Mouse (Mus musculus) cerebellum, adult 9-11 months (tissue): ENCODE results near the gene B3glct.

Source experiments
- DNase-seq: peaks from one replicate; pipeline ENCODE4 v3.0.0; 2022

B3glct gene

DNA sequence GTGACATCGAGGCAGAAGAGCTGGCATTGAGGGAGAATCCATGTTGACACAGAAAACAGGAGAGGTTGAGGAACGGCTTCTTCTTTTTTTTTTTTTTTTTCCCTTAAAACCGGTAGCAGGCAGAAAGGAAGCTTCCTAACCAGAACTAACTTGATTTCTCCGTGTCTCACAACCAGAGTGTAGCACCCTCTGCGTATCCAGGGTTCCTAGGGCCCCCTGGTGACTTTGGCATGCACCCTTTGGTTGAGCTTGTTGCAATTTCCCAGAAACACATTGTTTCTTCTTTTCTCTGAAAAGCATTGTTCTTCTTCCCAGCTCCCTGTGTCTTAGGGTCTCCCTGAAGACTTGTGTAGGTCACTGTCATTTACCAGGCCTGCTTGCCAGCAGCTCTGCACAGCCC, 73.8 kb downstream of the B3glct start:
- DNase-seq = no peak

DNA sequence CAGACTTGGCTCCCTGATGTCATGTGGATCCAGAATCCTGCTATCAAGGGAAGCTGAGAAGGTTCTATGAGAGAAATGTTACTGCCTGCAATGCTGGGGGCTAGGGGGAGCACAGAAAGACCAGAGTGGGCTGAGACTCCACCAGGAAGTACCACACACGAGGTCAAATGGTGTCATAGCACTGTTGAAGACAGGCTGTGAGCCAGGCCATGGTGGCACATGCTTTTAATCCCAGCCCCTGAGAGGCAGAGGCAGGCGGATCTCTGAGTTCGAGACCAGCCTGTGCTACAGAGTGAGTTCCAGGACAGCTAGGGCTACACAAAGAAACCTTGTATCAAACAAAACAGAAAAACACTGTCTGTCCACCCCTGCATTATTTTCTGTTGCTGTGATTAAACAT, 75.0 kb downstream of the B3glct start:
- no peak for DNase-seq

DNA sequence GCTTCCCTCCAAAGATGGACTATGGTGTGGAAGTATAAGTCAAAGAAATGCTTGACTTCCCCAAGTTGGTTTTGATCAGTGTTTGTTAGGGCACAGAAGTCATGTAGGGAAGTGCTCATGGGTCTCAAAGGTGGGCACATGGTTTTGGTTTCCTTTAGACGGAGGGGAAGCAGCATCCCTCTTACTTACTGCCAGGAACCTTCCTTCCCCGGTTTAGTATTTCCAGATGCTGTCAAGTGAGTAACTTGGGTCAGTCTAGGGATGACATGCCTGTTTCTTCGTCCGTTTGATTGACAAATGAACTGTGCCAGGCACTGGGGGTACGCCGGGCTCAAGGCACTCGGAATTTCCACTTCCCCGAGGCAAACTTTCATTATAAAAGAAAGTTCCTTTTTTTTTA, 89.1 kb downstream of the B3glct start:
- DNase-seq = no peak

DNA sequence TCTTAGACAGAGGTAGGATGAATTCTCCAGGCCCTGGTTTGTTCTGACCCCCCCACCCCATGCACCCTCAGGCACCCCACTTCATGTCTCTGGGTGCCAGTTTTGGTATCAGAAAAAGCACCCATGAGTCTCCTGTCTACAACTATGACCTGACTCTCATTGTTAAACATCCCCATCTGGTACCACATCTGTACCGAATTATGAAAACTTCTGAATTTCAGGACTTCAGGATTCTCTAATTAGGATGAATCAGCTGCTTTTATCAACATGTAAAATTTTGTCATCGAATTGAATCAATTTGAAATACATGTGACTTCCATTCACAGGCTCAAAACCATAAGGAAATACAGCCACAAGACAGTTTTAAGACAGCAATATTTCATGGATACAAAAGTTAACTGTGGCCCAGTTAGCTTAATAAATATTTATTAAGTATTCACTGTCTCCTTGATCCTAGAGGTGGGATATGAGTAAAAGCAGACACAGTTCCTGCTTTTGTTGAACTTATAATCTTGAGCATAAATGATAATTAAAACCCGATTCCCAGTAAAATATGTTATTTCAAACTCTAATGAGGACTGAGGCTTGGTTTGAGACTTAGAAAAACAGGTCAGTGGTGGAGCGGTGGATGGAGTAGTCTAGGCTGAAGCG, 89.7 kb downstream of the B3glct start:
- no peak for DNase-seq

DNA sequence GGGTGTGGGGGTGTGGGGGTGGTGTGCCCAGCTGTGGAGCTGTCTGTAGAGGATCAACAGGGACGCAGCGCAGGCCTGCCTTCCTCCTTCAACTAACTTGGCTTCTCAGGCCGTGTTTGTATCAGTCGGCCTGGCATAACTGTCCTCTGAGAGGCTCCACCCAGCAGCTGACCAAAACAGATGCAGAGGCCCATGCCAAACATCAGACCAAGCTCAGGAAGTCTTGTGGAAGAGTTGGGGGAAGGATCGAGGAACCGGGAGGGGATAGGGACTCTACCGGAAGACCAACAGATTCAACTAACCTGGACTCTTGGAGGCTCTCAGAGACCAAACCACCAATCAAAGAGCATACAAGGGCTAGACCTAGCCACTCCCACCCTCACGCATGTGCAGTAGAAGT, 91.6 kb downstream of the B3glct start:
- no peak for DNase-seq

DNA sequence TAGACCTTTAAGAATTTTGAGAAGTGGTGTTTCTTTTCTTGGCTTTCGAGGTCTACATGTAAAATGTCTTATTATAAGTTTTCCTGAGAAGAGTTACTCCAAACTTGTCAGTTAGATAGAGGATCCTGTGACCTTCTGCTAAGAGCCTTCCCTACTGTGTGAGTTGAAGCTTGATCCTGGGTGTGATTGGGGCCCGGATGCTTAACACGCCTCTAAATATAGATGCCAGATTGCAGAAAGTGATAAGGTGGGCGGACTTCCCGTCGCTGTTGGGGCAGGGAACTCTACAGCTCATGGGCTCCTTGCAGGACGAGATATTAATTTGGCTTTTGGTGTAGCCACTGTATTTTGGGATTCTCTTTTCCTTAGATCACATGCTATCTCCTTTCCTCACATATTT, 98.0 kb downstream of the B3glct start:
- no peak for DNase-seq

DNA sequence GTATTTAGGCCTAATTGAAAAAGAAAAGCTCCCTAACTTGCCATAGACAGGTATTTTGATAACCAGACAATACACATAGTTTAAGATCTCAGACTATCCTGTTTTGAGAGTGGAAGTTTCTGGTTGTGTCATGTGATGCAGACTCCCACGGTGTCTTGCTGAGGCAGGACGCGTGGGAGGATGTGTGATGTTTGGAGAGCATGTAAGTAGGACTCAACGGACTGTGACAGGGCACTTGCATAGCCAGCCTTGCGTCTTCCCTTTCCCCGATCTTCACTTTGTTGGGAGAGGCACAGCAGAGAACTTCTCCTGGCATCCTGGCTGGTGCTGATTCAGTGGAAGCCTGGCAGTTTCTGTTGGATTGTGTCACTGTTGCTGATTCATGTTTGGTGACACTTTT, 101.7 kb downstream of the B3glct start:
- DNase-seq = no peak

DNA sequence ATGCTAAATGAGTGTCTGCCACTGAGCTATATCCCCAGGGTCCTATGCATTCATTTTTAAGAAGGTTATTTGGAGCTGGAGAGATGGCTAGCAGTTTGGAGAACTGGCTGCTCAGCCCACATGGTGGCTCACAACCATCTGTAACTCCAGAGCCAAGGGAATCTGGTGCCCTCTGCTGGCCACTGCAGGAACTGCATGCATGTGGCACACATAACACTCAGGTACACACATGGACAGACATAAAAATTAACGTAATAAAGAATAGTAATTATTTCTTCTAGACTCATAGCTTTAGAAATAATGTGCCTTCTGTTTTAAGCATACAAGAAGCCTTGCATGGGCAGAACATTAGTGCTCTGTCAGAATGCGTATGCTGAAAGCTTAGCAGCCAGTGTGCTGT, 102.4 kb downstream of the B3glct start:
- DNase-seq = no peak

GRCm38 (mm10) chr5:149790087-149790486, 112.1 kb downstream of the B3glct start:
- DNase-seq = no peak

DNA sequence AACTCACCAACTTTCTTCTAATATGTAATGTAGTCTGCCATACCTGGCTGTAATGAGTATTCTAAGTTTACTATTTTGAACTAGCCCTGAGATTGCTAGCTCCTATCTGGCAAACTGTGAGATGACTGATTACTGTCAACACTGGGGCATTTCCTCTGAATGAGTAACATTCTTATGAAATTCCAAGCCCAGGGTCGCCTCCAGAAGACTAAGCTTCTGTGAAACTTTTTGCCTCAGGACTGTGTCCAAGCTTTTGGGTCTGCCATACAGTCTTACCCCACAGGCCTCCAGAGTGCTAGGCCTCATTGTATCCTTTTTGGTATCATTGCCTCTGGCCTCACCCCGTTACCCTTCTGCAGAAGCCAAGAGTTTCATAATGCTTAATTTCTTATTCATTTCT, 132.0 kb downstream of the B3glct start:
- no peak for DNase-seq

DNA sequence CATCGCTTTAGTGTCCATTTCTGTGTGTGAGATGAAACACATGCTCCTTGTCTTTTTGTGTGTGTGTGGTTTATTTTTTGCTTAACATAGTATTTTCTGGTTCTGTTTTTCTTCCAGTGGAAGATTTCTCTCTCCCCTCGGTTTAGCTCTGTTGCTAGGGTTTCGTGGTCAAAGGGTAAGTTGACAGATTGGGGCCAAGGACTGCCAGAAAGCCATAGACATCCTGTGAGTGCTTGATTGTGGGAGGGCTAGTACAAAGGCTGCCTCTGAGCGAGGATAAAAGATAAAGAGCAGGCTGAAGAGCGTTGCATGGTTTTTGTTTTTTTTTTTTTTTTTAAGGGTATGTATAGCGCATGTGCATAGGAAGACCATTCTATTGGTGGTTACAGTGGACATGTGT, 133.8 kb downstream of the B3glct start:
- DNase-seq = no peak
